Comparison of ENCODE assay signal across 9 mouse cellular contexts in genomic region chr2:69856392-69856791, GRCm38 (mm10). TPM values are rescaled to one million over a fixed set of nuclear protein-coding genes. Genes with fewer than 3 reads are reported as not detected.
DNase-seq lines count a peak whose midpoint lies in the region; ATAC-seq and TF ChIP-seq lines count a peak whose summit lies in the region.
"Had no signal": no experiment of that assay in that cellular context is flagged by ENCODE, and none has a peak within 500 bp of the region (broad histone marks: within the 10 kb centered on the region; RNA-seq: fewer than 3 reads in every experiment).

No protein-coding gene starts in this region.

- no peak overlapping the region for H3K4me3 ChIP-seq in kidney, adult 2 months (ENCODE audit: insufficient read depth, low read depth, low read length)
- no peak overlapping the region for H3K4me3 ChIP-seq in kidney, embryonic 15.5 days (replicated peaks)
- no peak overlapping the region for H3K4me3 ChIP-seq in liver, embryonic 14.5 days (ENCODE audit: insufficient read depth in 1 of 2, low read depth in 2 of 2, low read length in 2 of 2)
- H3K4me3 ChIP-seq in gastrocnemius, adult 2 months: no peak overlapping the region
- no peak overlapping the region for H3K4me3 ChIP-seq in forebrain, embryonic 14.5 days (ENCODE audit: low read depth, low read length)

- TF ChIP-seq CTCF in kidney, adult 2 months (conservative IDR thresholded peaks at IDR 0.05; ENCODE audit: insufficient read depth, insufficient read length, low read depth, low read length): peak; percentile 38
- TF ChIP-seq CTCF in liver, embryonic 14.5 days (IDR thresholded peaks at IDR 0.05; ENCODE audit: low read depth): peak; percentile 56
- no peak for TF ChIP-seq CTCF in gastrocnemius, adult 2 months (IDR thresholded peaks at IDR 0.05)

- H3K4me2 ChIP-seq in kidney, embryonic 15.5 days: no peak overlapping the region
- H3K4me2 ChIP-seq in liver, embryonic 14.5 days (ENCODE audit: low read depth): peak overlapping the region; percentile 15; the same call in 1 of the 2 replicates
- no peak overlapping the region for H3K4me2 ChIP-seq in forebrain, embryonic 14.5 days (ENCODE audit: low read length)

- peak; percentile 14 for DNase-seq in kidney, adult 2 months
- DNase-seq in R1 (ENCODE audit: low read depth, low spot score): peak; percentile 51
- DNase-seq in liver, embryonic 14.5 days (ENCODE audit: low read depth in 3 of 3, low spot score in 3 of 3): peak in 1 of 3 experiments; percentile 26
- peak; percentile 31 for DNase-seq in splenic B cell, adult 2 months (ENCODE audit: low read depth, low spot score)
- DNase-seq in cerebellum, adult 8-10 months: no peak
- no peak for DNase-seq in gastrocnemius, adult 2 months
- no peak for DNase-seq in forebrain, embryonic 14.5 days (ENCODE audit: low spot score)

- no peaks in the 10 kb centered on the region for H3K36me3 ChIP-seq in kidney, adult 2 months (ENCODE audit: control insufficient read depth, insufficient read depth, low read length)
- no peaks in the 10 kb centered on the region for H3K36me3 ChIP-seq in kidney, embryonic 15.5 days
- no peaks in the 10 kb centered on the region for H3K36me3 ChIP-seq in liver, embryonic 14.5 days (replicated peaks; ENCODE audit: control insufficient read depth, insufficient read depth, low read depth)
- H3K36me3 ChIP-seq in splenic B cell, adult 2 months (ENCODE audit: control insufficient read depth, insufficient read depth, low read length, poor library complexity, severe bottlenecking): no peaks in the 10 kb centered on the region
- no peaks in the 10 kb centered on the region for H3K36me3 ChIP-seq in forebrain, embryonic 14.5 days (ENCODE audit: control insufficient read depth, insufficient read depth, low read length)

- ATAC-seq in kidney, embryonic 15.5 days (replicated peaks; ENCODE audit: low FRiP score): no peak
- ATAC-seq in liver, embryonic 14.5 days (ENCODE audit: insufficient read depth): no peak
- ATAC-seq in forebrain, embryonic 14.5 days: no peak

- intact Hi-C loops in gastrocnemius, adult 2 months (cut with DNase I): no loop called here

- peaks cover 4% of the 10 kb centered on the region; the same call in 1 of the 2 replicates for H3K4me1 ChIP-seq in kidney, adult 2 months (ENCODE audit: control insufficient read depth, insufficient read depth, low read length)
- H3K4me1 ChIP-seq in kidney, embryonic 15.5 days: peaks cover 3% of the 10 kb centered on the region; the same call in 1 of the 2 replicates
- H3K4me1 ChIP-seq in liver, embryonic 14.5 days (replicated peaks; ENCODE audit: control insufficient read depth in 2 of 2, insufficient read depth in 2 of 2, low read length in 1 of 2): peaks cover 14 to 20% of the 10 kb centered on the region in 2 experiments
- H3K4me1 ChIP-seq in forebrain, embryonic 14.5 days (ENCODE audit: control insufficient read depth, insufficient read depth, low read length): 0 out of 2 replicates have a peak, but pooled peaks cover 3% of the 10 kb centered on the region

- H3K9me3 ChIP-seq in kidney, embryonic 15.5 days (replicated peaks): no peaks in the 10 kb centered on the region
- no peaks in the 10 kb centered on the region for H3K9me3 ChIP-seq in liver, embryonic 14.5 days (ENCODE audit: control insufficient read depth, low read length)
- no peaks in the 10 kb centered on the region for H3K9me3 ChIP-seq in forebrain, embryonic 14.5 days (replicated peaks; ENCODE audit: control insufficient read depth, low read length)
- H3K9me3 ChIP-seq: megakaryocyte, embryonic 14.5 days had no signal

- H3K9ac ChIP-seq in kidney, embryonic 15.5 days: no peak overlapping the region
- no peak overlapping the region for H3K9ac ChIP-seq in liver, embryonic 14.5 days (replicated peaks)
- no peak overlapping the region for H3K9ac ChIP-seq in forebrain, embryonic 14.5 days (ENCODE audit: low read length)

- TF ChIP-seq EP300 in liver, embryonic 14.5 days (IDR thresholded peaks at IDR 0.05; ENCODE audit: low read depth): no peak

- no peaks in the 10 kb centered on the region for H3K27me3 ChIP-seq in kidney, adult 2 months (replicated peaks; ENCODE audit: control insufficient read depth, insufficient read depth, low read length)
- H3K27me3 ChIP-seq in kidney, embryonic 15.5 days: no peaks in the 10 kb centered on the region
- no peaks in the 10 kb centered on the region for H3K27me3 ChIP-seq in liver, embryonic 14.5 days (ENCODE audit: control insufficient read depth, insufficient read depth, low read length)
- H3K27me3 ChIP-seq in splenic B cell, adult 2 months (ENCODE audit: control insufficient read depth, insufficient read depth, low read length, poor library complexity, severe bottlenecking): no peaks in the 10 kb centered on the region
- no peaks in the 10 kb centered on the region for H3K27me3 ChIP-seq in forebrain, embryonic 14.5 days (replicated peaks; ENCODE audit: control insufficient read depth, insufficient read depth, low read length)
- H3K27me3 ChIP-seq: megakaryocyte, embryonic 14.5 days had no signal

- 39% methylated on average over 8 of the region's 8 CpGs for WGBS in kidney, adult 2 months
- 62% methylated on average over 8 of the region's 8 CpGs for WGBS in kidney, embryonic 15.5 days
- WGBS in liver, embryonic 14.5 days (ENCODE audit: insufficient replicate concordance): 16% methylated on average over 8 of the region's 8 CpGs
- WGBS in forebrain, embryonic 14.5 days: 70% methylated on average over 8 of the region's 8 CpGs

- no peak overlapping the region for H3K27ac ChIP-seq in kidney, adult 2 months (ENCODE audit: insufficient read depth, low read depth, low read length)
- H3K27ac ChIP-seq in kidney, embryonic 15.5 days: no peak overlapping the region
- no peak overlapping the region for H3K27ac ChIP-seq in liver, embryonic 14.5 days
- no peak overlapping the region for H3K27ac ChIP-seq in gastrocnemius, adult 2 months
- no peak overlapping the region for H3K27ac ChIP-seq in forebrain, embryonic 14.5 days (ENCODE audit: low read depth, low read length)

- no peak for TF ChIP-seq POLR2A in kidney, adult 2 months (IDR thresholded peaks at IDR 0.05; ENCODE audit: low read depth, low read length)

RNA-seq across cellular contexts. Expression of gene Ssb, which starts 5.0 kb away (rescaled TPM):
- polyA plus RNA-seq in kidney, adult 2 months (2012; rRNA removed): 2.7 and 5.9 TPM in 2 replicates
- 356 and 389 TPM in 2 replicates for polyA plus RNA-seq in kidney, embryonic 15.5 days (2015; fragmentation: Nextera tagmentation; extraction: Ambion mirVana)
- polyA plus RNA-seq in liver, embryonic 14.5 days (2012; rRNA removed): 26.2 and 76.5 TPM in 2 replicates
- 161 and 170 TPM in 2 replicates for polyA plus RNA-seq in liver, embryonic 14.5 days (2014; fragmentation: Nextera tagmentation; extraction: Ambion mirVana)
- 10 to 100 TPM; 56.1 to 59.5 TPM for total RNA-seq in gastrocnemius, adult 2 months (2021)
- 298 and 301 TPM in 2 replicates for polyA plus RNA-seq in forebrain, embryonic 14.5 days (2014; fragmentation: Nextera tagmentation; extraction: Ambion mirVana)

RNA-seq across cellular contexts. Expression of gene Mettl5, which starts 29.0 kb away (rescaled TPM):
- 7.0 and 8.8 TPM in 2 replicates for polyA plus RNA-seq in kidney, adult 2 months (2012; rRNA removed)
- polyA plus RNA-seq in kidney, embryonic 15.5 days (2015; fragmentation: Nextera tagmentation; extraction: Ambion mirVana): 42.9 and 43.4 TPM in 2 replicates
- 5.7 and 9.4 TPM in 2 replicates for polyA plus RNA-seq in liver, embryonic 14.5 days (2012; rRNA removed)
- 33.2 and 35.4 TPM in 2 replicates for polyA plus RNA-seq in liver, embryonic 14.5 days (2014; fragmentation: Nextera tagmentation; extraction: Ambion mirVana)
- 10 to 100 TPM; 11.1 to 16.0 TPM for total RNA-seq in gastrocnemius, adult 2 months (2021)
- 31.1 and 34.2 TPM in 2 replicates for polyA plus RNA-seq in forebrain, embryonic 14.5 days (2014; fragmentation: Nextera tagmentation; extraction: Ambion mirVana)

RNA-seq across cellular contexts. Expression of gene Klhl23, which starts 34.6 kb away (rescaled TPM):
- 0.57 and 1.1 TPM in 2 replicates for polyA plus RNA-seq in kidney, adult 2 months (2012; rRNA removed)
- 28.8 and 32.2 TPM in 2 replicates for polyA plus RNA-seq in kidney, embryonic 15.5 days (2015; fragmentation: Nextera tagmentation; extraction: Ambion mirVana)
- 8.0 and 12.0 TPM in 2 replicates for polyA plus RNA-seq in liver, embryonic 14.5 days (2012; rRNA removed)
- 15.7 and 15.9 TPM in 2 replicates for polyA plus RNA-seq in liver, embryonic 14.5 days (2014; fragmentation: Nextera tagmentation; extraction: Ambion mirVana)
- total RNA-seq in gastrocnemius, adult 2 months (2021): 10 to 100 TPM; 13.4 to 15.6 TPM
- 36.7 and 54.1 TPM in 2 replicates for polyA plus RNA-seq in forebrain, embryonic 14.5 days (2014; fragmentation: Nextera tagmentation; extraction: Ambion mirVana)

RNA-seq across cellular contexts. Expression of gene Ubr3, which starts 40.7 kb away (rescaled TPM):
- 17.8 and 18.4 TPM in 2 replicates for polyA plus RNA-seq in kidney, adult 2 months (2012; rRNA removed)
- 14.3 and 15.5 TPM in 2 replicates for polyA plus RNA-seq in kidney, embryonic 15.5 days (2015; fragmentation: Nextera tagmentation; extraction: Ambion mirVana)
- 6.4 and 8.0 TPM in 2 replicates for polyA plus RNA-seq in liver, embryonic 14.5 days (2012; rRNA removed)
- 5.8 and 5.9 TPM in 2 replicates for polyA plus RNA-seq in liver, embryonic 14.5 days (2014; fragmentation: Nextera tagmentation; extraction: Ambion mirVana)
- total RNA-seq in gastrocnemius, adult 2 months (2021): 100 to 1,000 TPM; 193 to 217 TPM
- 12.3 and 13.4 TPM in 2 replicates for polyA plus RNA-seq in forebrain, embryonic 14.5 days (2014; fragmentation: Nextera tagmentation; extraction: Ambion mirVana)

Comparison
In these comparisons a context has a peak if more than half of its experiments do, and no peak if none do; other contexts are left out.
1. DNase-seq: peak in kidney, adult 2 months (single experiment), R1 (single experiment) and splenic B cell, adult 2 months (single experiment); none in cerebellum, adult 8-10 months (single experiment), gastrocnemius, adult 2 months (single experiment) and forebrain, embryonic 14.5 days (single experiment).